Mouse (Mus musculus) thymus, postnatal 0 days (tissue): ENCODE data around the gene Sf3b5. TPM values are rescaled to one million over a fixed set of nuclear protein-coding genes. Genes with fewer than 3 reads are reported as not detected.

Source experiments
- DNase-seq: peaks from one replicate; pipeline ENCODE4 v3.0.0-alpha.2; 2015; ENCODE audit warnings: low spot score
- polyA plus RNA-seq: library from polyadenylated mRNA; unstranded; fragments of >200 nt; fragmentation: Nextera tagmentation; extraction: Ambion mirVana; gene quantifications from 2 replicates; pipeline ENCODE4 v1.2.1, GENCODE M21; 2015

The Sf3b5 gene
- 45.6 and 47.3 TPM in 2 replicates for polyA plus RNA-seq

DNA sequence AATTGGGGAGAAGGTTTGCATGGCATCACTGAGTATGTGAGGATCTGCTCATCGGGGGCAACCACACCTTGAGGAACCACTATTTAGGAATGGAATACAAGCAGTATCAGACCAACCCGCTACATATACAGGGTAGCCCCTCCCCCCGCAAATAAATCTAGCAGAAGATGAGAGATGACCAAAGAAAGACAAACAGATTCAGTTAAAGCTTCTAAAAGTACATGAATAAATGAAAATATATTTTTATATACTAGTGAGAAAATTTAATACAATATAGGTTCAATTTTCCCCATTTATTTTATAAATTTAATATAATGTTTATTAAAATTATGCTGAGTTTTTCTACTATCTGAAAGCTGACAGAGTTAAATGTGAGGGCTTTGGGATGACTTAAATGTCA is at the start of gene Sf3b5:
Sf3b5 (plus strand) TSS at position 301 of the 400 bp plus-strand sequence.
- DNase-seq = no peak

DNA sequence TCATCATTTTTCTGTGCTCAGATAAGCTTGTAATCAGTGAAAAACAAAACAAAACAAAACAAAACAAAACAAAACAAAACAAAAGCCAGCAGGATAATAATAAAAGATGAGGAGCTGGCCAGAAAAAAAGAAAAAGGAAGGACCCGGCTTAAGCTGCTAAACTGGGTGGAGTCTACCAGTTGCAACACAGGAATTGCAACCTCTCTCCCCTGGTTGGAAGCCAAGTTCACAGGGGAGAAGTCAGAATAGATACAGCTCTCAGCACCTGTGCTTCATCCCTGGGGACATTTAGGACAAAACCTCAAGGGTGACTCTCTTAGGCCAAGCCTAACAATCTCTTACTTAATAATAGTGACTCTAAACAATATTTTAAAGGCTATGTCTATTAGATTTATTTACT is 49.3 kb upstream of the Sf3b5 start:
- DNase-seq = no peak

DNA sequence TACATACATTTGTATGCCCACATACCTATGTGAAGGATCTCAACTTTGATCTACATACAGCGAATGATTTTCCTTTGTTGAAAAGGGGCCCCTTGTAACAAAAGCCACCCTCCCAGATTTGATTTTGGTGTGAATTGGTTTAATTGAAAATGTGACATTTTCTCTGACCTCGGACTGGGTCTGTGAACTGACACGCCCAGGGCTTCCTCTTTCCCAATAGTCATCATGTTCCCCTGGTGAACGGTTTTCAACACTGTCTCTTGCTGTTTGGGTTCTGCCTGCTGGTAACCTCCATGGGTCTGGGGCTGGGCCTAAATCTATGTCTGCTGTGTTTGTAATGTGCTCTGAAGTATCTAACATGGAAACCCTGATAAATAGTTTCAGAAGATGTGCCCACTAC is 47.9 kb upstream of the Sf3b5 start:
- no peak for DNase-seq

DNA sequence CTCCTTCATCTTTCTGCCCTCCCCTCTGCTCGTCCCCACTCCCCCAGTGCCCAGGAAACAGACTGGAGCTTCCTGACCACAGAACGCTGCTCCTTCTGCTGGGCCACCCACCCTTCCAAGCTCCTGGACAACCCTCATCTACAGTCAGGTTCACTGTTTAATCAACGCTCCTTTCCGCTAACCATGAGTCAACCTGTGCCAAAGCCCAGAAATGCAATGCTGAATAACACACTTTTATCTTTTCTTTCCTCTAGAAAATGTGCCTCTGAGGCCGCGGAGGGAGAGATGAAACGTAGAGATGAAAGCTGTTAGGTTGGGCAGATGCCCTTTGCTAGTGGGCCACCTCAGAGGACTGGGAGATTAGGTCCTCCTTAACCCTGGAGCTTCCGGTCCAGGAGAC is 43.6 kb upstream of the Sf3b5 start:
- no peak for DNase-seq

DNA sequence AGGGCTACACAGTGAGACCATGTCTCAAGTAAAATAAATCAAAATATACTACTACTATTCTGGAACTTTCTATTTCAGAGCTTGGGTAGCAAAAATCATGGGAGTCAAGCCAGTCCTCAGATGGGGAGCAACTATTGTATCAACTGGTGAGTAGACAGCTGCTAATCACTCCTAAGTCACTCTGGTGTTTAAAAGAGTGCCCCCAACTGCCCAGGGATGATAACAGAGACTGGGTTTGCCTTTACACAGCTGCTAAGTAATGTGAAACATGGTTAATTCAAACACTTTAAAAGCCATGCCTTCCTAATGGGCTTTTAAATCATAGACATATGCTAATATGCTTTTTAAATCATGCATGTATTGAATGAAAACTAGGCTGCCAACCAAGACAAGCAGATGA is 42.9 kb upstream of the Sf3b5 start:
- DNase-seq = no peak

DNA sequence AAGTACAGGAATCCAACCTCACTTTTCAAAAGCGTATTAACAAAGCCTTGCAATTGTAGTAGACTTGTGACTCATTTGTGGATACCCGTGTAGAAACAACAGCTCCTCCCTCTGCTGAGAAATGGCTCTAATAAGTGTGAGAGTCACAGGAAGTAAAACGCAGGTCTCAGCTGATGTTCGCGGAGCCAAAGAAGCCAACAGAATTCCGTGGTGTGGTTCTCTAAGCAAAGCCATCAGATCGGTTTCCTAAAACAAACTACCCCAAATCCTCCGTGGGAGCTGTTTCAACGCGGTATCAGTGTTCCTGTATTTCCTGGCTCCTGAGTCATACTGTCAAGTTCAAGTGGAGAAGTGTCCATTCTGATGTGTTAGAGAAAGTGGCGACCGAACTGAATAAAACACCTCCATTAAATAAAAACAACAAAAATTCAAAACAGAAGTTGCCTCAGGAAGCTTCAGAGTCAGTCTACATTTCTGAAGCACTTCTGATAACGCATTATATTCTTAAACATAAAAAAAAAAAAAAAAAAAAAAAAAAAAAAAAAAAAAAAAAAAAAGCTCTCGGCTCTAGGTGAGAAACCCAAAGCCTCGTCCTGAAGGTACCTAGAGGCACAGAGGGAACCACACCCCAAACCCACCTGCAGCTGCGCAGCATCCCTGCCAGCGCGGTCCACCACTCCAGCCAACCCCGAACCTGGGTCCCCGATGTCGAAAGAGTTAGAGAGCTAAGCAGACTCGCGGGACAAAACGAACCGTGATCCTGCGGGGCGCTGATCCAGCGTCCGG is 41.6 kb upstream of the Sf3b5 start:
- peak; percentile 26 for DNase-seq

DNA sequence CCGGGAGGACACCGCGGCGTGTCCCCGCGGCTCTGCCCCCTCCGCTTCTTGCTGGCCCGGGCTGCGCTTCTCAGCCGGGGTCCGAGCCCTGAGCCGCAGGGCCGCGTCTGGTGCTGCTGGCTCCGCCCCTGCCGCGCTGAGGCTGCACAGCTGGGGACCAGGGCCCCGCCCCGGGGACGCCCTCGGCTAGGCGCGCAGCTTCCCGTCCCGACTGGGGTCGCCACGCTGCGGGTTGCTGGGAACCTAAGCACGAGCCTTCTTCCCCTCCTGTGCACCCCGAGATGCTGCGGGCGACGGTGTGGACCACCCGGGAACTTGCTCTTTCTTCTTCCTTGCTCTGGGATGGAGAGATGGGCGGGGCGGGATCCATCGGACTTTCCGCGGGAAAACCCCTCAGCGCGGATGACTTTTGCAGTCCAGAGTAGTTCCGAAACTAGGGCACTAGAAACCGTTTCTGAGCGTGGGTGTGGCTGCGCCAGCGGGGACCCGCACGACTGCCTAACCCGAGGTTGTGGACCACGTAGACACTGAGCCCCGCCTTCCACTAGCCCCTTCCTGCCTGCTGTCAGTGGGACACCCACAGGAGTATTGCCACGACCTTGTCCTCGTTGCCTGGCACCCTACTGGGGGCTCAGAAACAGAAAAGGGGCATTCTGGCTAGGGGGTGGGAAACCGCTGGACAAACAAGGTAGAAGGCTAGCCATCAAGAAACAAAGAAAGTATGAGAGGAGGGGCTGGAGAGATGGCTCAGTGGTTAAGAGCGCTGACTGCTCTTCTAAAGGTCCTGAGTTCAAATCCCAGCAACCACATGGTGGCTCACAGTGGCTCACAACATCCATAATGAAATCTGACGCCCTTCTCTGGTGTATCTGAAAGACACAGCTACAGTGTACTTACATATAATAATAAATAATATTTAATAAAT is 40.7 kb upstream of the Sf3b5 start, which contains the start of gene Stx11:
Stx11 (minus strand) TSS at position 148 of the 925 bp plus-strand sequence.
- DNase-seq = peak; percentile 83

DNA sequence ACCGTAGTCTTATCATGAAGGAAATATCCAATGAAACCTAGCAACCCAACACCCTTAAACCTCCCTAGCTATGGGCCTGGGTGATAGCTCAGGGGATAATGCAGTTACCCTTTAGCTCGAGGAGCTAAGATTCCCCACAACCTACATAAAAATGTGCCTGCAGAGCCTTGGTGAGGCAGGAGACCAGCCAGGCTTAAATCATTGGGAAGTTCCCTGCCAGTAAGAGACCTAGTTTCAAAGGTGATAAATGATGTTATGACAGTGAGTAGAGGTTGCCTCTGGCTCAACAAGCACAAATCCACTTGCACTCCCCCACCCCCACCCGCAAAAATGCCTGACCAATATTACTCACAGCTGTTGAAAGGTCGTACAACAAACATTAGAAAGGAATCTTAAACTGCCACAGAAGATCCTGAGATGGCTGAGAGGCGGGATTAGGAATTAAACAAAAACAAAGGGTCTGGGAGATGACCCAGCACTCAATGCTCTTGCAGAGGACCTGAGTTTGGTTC is 39.4 kb upstream of the Sf3b5 start:
- no peak for DNase-seq

DNA sequence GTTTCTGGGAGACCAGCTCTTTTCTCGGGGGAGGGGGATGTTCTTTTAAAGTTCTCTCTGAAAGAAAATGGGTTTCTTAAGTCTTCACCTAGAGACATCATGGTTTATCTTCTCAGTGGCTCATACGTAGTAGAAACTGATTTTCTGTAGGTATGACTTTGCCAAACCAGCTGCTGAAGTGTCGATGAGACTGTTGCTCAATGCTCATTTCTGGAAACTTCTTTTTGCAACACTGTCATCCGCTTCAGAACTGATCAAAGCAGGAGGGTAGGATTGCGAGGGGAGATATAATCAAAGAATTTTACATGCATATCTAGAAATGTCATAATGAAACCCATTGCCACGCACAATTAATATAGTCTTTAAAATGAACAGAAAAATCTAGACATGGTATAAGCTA is 30.6 kb upstream of the Sf3b5 start:
- DNase-seq = no peak

DNA sequence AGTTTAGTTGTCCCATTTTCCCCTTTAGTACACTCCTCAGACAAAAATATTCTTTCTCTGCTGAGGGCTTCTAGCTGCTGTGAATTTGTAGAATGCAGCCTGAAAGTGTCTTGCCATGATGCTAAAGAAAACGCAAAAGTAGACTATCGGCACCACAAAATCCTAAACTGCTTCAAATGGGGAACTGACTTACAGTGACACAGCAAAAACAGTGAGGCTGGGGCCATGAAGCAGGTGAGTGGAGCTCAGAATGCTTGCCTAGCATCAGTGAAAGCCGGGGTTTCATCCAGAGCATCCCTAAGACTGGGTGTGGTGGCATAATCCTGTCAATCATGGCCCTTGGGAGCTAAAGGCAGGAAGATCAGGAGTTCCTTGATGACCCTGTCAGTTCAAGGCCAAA is 29.7 kb upstream of the Sf3b5 start:
- no peak for DNase-seq

DNA sequence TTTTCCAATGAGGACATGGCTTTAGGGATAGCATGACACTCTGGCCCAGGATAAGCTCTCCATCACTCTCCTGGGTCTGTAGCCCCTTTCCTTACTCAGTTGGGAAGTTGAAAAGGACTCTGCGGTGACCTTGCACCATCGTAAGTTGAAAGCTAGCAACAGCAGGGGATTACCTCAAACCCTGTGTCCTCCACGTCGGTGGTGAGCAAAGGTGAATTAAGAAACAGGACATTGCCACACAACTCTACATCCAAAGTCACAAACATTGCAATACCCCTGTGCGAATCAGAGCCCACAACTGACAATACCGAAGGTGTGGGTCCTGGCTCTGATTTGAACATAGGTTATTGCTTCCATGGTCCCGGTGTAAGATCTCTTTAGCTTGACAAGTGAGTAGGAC is 29.2 kb upstream of the Sf3b5 start:
- DNase-seq = no peak

DNA sequence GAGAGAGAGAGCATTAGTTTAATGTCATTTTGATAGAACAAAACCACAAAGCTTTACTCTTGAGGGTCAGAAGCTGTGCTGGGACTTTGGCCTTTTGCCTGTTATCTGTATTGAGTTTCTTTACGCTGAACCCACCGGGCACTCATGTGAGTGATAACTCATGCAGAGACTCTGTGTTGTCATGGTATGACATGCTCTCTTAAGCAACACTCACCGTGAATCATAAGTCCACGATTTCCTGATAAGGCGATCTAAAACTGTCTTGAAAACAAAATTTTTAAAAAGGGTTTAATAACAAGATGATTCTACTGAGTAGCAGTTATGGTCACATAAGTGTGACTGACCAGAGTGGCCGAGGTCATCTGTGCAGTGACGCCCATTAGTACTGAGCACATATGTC is 28.6 kb upstream of the Sf3b5 start:
- DNase-seq = no peak

DNA sequence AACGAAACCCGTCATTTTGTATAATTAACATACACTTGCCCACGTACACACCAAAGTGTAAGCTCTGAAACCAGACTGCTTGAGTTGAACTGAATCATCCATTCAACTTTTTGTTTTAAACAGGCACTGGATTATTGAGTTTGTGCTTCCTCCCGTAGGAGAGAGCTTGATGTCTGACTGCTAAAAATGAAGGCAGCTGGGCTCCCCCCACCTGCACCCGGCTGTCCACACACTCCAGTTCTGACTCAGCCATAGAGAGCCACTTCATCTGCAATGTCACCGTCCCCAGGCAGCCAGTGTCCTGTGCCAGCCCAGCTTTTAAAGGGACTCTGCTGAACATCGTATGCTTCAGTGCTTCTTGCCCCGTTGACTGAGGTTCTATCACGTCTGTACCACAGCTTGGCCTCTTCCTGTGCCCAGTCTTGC is 27.3 kb upstream of the Sf3b5 start:
- DNase-seq = no peak

DNA sequence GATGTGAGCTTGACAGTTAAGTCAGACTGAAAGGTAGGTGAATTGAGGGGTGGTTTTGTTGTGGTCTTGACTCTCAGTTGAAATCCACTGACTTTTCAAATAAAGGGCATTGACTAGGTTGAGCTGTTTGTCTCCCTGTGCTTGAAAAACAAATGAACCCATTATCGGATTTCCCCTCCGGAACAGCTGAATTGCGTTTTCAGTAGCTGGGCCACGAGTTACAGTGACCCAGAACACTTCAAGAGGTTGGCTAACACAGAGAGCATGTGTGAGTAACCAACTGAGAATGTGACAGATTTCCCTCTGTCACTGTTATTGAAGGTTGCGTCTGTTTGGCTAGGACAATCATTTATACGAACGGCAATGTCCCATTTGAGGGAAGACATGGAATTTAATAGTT is 24.1 kb upstream of the Sf3b5 start:
- DNase-seq = no peak

DNA sequence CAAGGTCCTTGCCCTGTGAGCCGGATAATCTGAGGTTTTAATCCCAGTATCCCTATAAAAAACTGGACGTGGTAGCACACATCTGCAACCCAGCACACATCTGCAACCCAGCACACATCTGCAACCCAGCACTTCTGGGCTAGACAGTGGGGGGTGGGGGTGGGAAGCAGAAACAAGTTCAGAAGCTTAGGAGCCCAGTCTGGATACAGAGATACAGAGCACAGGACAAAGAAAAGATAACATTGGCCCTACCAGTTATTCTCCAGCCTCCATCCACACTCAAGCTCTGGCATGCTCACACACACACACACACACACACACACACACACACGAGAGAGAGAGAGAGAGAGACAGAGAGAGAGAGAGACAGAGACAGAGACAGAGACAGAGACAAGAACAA is 21.6 kb upstream of the Sf3b5 start:
- no peak for DNase-seq

DNA sequence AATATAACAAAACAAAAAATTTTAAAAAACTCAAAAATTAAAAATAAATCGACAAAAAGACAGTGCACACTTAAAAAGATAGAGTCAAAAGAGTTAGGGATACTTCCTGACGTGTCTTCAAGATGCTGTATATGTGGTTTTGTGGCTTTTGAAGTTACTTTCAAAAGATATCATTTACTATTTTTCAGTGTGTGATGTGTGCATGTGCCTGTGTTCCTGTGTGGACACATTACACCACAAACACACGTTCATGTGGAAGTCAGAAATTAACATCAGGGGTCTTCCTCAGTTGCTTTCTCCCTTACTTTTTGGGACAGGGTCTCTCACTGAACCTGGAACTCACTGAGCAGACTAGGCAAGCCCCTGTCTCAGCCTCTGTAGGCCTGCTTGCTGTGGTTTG is 20.1 kb upstream of the Sf3b5 start:
- no peak for DNase-seq

DNA sequence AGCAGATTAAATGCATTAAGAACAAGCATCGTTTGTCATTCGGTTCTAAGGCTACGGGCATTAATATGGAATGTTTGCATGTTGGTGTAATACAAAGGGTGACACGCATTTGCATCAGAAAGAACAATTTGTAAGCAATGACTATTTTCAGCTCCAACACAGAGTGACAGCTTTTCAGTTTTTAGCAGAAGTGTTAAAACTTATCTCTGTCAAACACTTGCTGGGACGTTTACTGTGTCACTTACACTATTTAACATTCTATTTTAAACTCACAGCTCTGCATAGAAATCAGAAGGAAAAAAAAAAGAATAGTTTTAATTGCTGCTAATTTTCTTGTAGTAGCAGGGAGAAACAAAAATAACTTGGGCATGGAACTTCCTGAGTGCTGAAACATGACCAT is 18.7 kb upstream of the Sf3b5 start:
- no peak for DNase-seq

DNA sequence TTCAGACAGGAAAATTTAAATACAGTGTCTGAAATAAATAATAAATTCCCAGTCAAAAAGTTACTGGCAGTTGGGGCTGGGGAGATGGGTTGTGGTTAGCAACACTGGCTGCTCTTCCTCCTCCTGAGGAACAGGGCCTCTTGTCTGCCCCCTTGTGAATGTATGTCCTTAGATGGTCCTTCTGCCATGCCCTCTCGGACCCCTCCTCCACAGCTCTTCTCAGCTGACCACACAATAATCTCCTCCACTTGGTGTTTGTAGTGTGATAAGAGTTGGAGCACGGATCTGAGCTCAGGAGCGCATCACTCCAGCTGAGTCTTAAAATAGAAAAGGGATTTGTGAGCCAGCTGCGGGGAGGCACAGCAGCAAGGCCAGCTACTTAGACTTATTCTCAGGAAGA is 18.2 kb upstream of the Sf3b5 start:
- DNase-seq = no peak

DNA sequence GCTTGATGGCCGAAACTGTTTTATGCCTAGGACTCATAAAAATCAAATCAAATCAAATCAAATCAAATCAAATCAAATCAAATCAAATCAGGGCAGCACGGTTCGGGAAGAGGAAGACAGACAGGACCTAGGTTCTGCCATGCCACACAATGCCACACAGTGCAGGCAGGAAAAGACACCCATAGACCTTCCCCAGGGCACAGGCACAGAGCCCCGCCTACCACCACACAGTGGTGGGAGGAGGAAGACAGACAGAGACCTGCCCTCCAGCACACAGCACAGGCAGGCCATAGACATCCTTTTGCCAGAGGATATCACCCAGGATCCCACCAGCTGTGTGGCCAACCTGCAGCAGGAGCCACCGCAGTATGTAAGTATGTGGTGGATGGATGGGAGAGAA is 13.2 kb upstream of the Sf3b5 start:
- DNase-seq = no peak

DNA sequence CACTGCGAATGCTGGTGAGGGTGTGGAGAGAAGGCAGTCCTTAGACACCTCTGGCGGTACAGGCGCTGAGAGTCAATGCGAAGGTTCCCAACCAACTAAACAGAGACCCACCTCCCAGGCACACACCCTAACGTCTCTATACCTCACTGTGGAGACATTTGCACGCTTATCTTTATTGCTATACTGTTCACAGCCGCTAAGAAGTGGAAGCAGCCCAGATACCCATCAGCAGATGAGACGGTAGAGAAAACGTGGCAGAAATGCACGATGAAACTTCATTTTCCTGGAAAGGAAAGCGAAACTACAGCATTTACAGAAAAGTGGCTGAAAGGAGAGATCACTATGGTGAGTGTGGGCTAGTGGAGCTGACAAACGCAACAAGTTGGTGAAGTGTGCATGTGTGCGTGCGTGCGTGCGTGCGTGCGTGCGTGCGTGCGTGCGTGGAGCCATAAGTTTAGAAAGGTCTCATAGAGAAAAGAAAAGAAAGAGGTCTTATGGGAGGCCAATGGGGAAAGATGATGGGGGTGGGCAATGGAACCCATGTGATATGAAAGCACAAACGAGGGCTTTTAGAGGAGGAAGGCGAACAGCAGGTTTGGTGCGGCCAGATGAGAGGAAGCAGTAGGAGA is 11.6 kb upstream of the Sf3b5 start:
- DNase-seq = no peak

DNA sequence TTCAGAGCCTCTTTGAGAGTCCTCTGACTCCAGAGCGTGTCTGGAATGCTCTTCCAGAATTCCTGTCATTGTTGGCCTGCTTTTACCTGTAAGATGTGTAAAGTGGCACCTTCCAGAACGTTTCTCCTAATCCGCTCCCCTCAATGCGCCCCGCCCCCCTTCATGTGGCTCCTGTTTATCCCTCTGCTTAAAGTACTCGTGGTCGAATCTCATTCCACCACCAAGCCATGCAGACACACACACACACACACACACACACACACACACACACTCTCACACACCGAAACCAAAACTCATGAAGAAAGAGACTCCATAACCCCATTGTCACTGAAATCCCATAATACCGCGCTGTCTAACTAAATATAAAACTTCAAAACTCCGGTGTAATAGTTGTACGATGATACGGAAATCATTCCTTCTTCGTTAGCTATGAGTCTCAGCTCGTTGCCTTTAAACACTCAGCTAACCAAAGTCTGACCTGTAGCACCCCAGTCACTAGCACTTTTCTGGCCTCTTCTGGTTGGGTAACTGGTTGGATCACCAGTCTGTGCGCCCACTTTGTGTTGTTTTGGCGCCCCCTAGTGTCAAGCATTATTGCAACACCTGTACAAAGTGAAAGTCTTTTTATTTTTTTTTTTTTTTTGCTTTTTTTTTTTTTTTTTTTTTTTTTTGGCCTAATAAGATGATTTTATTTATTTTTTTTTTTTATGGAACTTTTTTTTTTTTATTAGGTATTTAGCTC is 8.2 kb upstream of the Sf3b5 start:
- DNase-seq = peak; percentile 86
